Mouse (Mus musculus): ENCODE measurements at regions not wholly inside any gene's neighbourhood (a gene's known extent, or its start where the extent isn't known, plus 50 kb on each side); places are given as distances from the start of the nearest gene placed in this dataset.

DNA sequence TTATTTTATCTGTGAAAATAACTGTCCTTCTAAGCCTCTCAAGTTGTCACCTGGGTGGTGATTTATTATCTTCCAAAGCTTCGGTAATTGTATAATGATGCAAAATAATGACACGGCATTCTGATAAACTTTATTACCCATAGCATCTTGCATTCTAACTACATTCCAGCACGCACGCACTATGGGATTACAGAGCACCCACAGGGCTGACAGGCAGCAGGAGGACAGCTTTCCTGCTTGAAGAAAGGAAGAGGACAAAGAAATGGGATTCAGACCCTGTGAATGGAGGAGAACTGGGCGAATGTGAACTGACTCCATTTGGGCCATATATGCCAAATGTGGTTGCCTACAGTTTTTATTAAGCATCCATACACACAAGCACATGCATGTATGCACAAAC, 193.5 kb upstream of the Klhl29 start:
- ATAC-seq, result no peak
- H3K4me3 ChIP-seq (ENCODE audit: low read depth, low read length), result no peak overlapping the region
- H3K4me1 ChIP-seq (replicated peaks; ENCODE audit: control insufficient read depth, insufficient read depth, low read length), result no peaks in the 10 kb centered on the region
- WGBS, result 79% methylated on average over 5 of the region's 5 CpGs
- no peak overlapping the region for H3K4me2 ChIP-seq (replicated peaks; ENCODE audit: low read depth)
- H3K27ac ChIP-seq (ENCODE audit: low read depth, low read length), result no peak overlapping the region
- H3K36me3 ChIP-seq (ENCODE audit: control insufficient read depth, insufficient read depth), result no peaks in the 10 kb centered on the region
- H3K9ac ChIP-seq (ENCODE audit: low read depth, low read length), result no peak overlapping the region
- H3K27me3 ChIP-seq (replicated peaks; ENCODE audit: control insufficient read depth, insufficient read depth, low read length), result no peaks in the 10 kb centered on the region
- no peaks in the 10 kb centered on the region for H3K9me3 ChIP-seq (ENCODE audit: control insufficient read depth)
- no peak for TF ChIP-seq CTCF (IDR thresholded peaks at IDR 0.05; ENCODE audit: low read depth)

DNA sequence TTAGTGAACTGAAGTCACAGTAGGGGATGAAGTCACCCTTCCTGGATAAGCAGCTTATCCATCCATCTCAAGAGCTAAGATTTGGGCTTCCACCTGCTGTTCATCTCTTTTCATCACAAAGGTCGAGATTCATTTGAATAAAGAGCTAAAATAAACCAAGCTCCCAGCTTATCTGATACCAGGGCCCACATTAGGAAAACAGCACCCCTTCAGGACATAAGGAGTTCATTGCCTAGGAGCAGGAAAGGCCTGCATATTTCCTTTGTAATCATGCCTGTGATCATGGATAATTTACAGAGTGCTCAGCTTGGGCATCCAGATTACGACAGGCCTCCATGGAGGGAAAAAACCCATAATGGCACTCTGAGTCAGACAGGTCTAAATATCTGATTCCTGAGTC, 190.7 kb upstream of the Klhl29 start:
- no peak overlapping the region for H3K27ac ChIP-seq (ENCODE audit: low read depth, low read length)
- no peaks in the 10 kb centered on the region for H3K4me1 ChIP-seq (replicated peaks; ENCODE audit: control insufficient read depth, insufficient read depth, low read length)
- H3K27me3 ChIP-seq (replicated peaks; ENCODE audit: control insufficient read depth, insufficient read depth, low read length), result no peaks in the 10 kb centered on the region
- no peak overlapping the region for H3K4me3 ChIP-seq (ENCODE audit: low read depth, low read length)
- no peak for TF ChIP-seq CTCF (IDR thresholded peaks at IDR 0.05; ENCODE audit: low read depth)
- WGBS, result 20% methylated on average over 2 of the region's 2 CpGs
- H3K36me3 ChIP-seq (ENCODE audit: control insufficient read depth, insufficient read depth), result no peaks in the 10 kb centered on the region; the same call in 1 of the 2 replicates
- H3K9me3 ChIP-seq (ENCODE audit: control insufficient read depth), result no peaks in the 10 kb centered on the region
- H3K9ac ChIP-seq (ENCODE audit: low read depth, low read length), result no peak overlapping the region
- no peak for ATAC-seq
- H3K4me2 ChIP-seq (replicated peaks; ENCODE audit: low read depth), result no peak overlapping the region

DNA sequence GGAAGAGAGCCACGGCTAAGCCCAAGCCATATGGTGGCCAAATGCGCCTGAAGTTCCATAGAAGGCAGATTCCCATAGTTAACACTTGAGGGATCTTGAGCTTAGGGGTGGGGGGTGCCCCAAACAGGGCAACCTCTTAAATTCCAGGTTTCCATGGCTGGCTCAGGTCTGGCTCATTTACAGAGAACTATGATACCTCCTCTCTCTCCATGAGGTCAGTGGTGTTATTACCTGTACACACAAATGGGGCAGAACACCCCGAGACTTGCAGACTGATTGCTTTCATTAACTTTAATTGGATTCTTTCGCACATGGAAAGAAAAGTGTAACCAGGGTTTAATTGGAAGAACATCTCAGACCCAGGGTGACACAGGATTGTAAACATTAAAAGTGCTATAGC, 177.1 kb upstream of the Klhl29 start:
- ATAC-seq, result no peak
- Histone ChIP-seq H3K4me1 (replicated peaks; ENCODE audit: control insufficient read depth, insufficient read depth, low read length) (no peaks in the 10 kb centered on the region), H3K27me3 (replicated peaks; ENCODE audit: control insufficient read depth, insufficient read depth, low read length) (no peaks in the 10 kb centered on the region), H3K4me3 (ENCODE audit: low read depth, low read length) (no peak overlapping the region), H3K27ac (ENCODE audit: low read depth, low read length) (no peak overlapping the region), H3K4me2 (replicated peaks; ENCODE audit: low read depth) (no peak overlapping the region), H3K36me3 (ENCODE audit: control insufficient read depth, insufficient read depth) (no peaks in the 10 kb centered on the region), H3K9me3 (ENCODE audit: control insufficient read depth) (no peaks in the 10 kb centered on the region), H3K9ac (ENCODE audit: low read depth, low read length) (no peak overlapping the region)
- WGBS, result 72% methylated on average over 4 of the region's 4 CpGs
- TF ChIP-seq CTCF (IDR thresholded peaks at IDR 0.05; ENCODE audit: low read depth), result no peak

DNA sequence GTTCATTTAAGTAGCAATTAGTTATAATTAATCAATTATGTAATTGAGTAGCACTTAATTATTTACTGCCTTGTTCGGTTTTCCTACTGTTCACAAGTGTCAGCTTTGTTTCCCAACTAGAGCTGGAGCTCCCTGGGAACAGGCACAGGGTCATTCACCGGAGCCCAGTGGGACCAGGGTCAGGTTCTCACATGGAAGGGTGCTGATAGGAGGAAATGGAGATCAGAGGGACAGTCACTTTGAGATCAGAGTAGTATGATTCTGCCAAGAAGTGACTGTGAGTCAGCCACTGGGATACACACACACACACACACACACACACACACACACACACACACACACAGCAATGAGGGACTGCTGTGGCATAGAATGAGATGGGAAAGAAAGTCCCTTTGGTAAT, 176.4 kb upstream of the Klhl29 start:
- no peaks in the 10 kb centered on the region for H3K27me3 ChIP-seq (replicated peaks; ENCODE audit: control insufficient read depth, insufficient read depth, low read length)
- no peaks in the 10 kb centered on the region for H3K4me1 ChIP-seq (replicated peaks; ENCODE audit: control insufficient read depth, insufficient read depth, low read length)
- no peak overlapping the region for H3K9ac ChIP-seq (ENCODE audit: low read depth, low read length)
- no peak for TF ChIP-seq CTCF (IDR thresholded peaks at IDR 0.05; ENCODE audit: low read depth)
- H3K27ac ChIP-seq (ENCODE audit: low read depth, low read length), result no peak overlapping the region
- WGBS, result 60% methylated on average over 2 of the region's 2 CpGs
- H3K9me3 ChIP-seq (ENCODE audit: control insufficient read depth), result no peaks in the 10 kb centered on the region
- no peak overlapping the region for H3K4me3 ChIP-seq (ENCODE audit: low read depth, low read length)
- H3K36me3 ChIP-seq (ENCODE audit: control insufficient read depth, insufficient read depth), result no peaks in the 10 kb centered on the region
- no peak for ATAC-seq
- H3K4me2 ChIP-seq (replicated peaks; ENCODE audit: low read depth), result no peak overlapping the region

DNA sequence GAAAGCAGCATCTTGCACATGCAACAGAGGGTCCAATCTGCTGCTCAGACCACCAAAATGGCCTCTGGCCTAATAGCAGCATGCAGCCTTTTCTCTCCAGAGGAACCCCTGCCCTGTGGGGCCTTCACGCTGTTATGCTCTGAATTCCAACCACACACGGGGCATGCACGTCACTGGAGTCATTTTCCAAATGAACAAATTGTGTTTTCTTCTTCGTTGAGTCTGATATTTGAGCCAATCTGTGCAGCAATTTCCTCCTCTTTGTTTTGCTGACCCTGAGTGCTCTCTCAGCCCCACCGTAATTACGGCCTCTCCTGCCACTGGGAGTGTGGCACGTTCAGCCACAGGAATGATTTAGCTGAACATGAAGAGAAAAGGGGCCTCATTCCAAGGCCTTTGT, 174.3 kb upstream of the Klhl29 start:
- 68% methylated on average over 7 of the region's 7 CpGs for WGBS
- Histone ChIP-seq H3K9ac (ENCODE audit: low read depth, low read length) (no peak overlapping the region), H3K4me1 (replicated peaks; ENCODE audit: control insufficient read depth, insufficient read depth, low read length) (no peaks in the 10 kb centered on the region), H3K9me3 (ENCODE audit: control insufficient read depth) (no peaks in the 10 kb centered on the region), H3K4me3 (ENCODE audit: low read depth, low read length) (no peak overlapping the region), H3K4me2 (replicated peaks; ENCODE audit: low read depth) (no peak overlapping the region), H3K27ac (ENCODE audit: low read depth, low read length) (no peak overlapping the region), H3K27me3 (replicated peaks; ENCODE audit: control insufficient read depth, insufficient read depth, low read length) (no peaks in the 10 kb centered on the region), H3K36me3 (ENCODE audit: control insufficient read depth, insufficient read depth) (no peaks in the 10 kb centered on the region)
- no peak for ATAC-seq
- no peak for TF ChIP-seq CTCF (IDR thresholded peaks at IDR 0.05; ENCODE audit: low read depth)

DNA sequence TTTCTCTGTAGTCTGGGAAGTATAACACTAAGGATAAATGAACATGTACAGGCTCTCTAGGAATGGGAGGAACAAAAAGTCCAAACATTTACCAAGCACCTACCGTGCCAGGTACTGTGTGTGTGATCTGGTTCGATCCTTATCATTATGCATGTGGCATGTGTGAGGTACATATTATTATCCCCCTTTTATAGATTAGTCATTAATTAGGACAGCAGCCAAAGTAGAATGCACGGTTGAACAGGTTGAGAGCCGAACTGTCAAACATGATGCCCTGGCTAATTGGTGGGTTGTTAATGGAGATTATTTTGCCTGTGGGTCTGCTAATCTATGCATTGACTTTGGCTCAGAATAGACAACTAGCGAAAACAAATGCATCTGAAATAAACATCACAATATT, 172.2 kb upstream of the Klhl29 start:
- Histone ChIP-seq H3K9me3 (ENCODE audit: control insufficient read depth) (no peaks in the 10 kb centered on the region), H3K36me3 (ENCODE audit: control insufficient read depth, insufficient read depth) (no peaks in the 10 kb centered on the region), H3K4me3 (ENCODE audit: low read depth, low read length) (no peak overlapping the region), H3K27ac (ENCODE audit: low read depth, low read length) (no peak overlapping the region), H3K4me2 (replicated peaks; ENCODE audit: low read depth) (no peak overlapping the region), H3K4me1 (replicated peaks; ENCODE audit: control insufficient read depth, insufficient read depth, low read length) (no peaks in the 10 kb centered on the region), H3K27me3 (replicated peaks; ENCODE audit: control insufficient read depth, insufficient read depth, low read length) (no peaks in the 10 kb centered on the region), H3K9ac (ENCODE audit: low read depth, low read length) (no peak overlapping the region)
- TF ChIP-seq CTCF (IDR thresholded peaks at IDR 0.05; ENCODE audit: low read depth), result no peak
- no peak for ATAC-seq
- 76% methylated on average over 5 of the region's 5 CpGs for WGBS

DNA sequence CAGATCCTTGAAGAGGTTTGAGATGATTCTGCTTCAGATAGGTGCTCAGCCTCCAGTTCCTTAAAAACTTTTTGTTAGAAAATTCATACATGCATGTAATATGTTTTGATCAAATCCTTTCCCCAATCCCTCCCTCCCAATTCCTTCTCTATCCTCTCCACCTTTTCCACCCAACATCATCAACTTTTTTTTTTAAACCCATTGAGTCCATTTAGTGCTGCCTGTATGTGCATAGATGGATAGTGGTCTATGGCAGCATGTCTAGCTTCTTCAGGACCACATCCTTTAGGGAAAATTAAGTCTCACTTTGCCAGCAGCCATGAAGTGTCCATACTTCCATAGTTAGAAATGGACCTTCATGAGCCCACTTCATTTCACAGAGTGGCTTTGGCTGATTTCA, 167.2 kb upstream of the Klhl29 start:
- TF ChIP-seq CTCF (IDR thresholded peaks at IDR 0.05; ENCODE audit: low read depth), result no peak
- no peak overlapping the region for H3K27ac ChIP-seq (ENCODE audit: low read depth, low read length)
- H3K4me3 ChIP-seq (ENCODE audit: low read depth, low read length), result no peak overlapping the region
- H3K9ac ChIP-seq (ENCODE audit: low read depth, low read length), result no peak overlapping the region
- H3K4me2 ChIP-seq (replicated peaks; ENCODE audit: low read depth), result no peak overlapping the region
- H3K9me3 ChIP-seq (ENCODE audit: control insufficient read depth), result no peaks in the 10 kb centered on the region
- no peak for ATAC-seq
- H3K4me1 ChIP-seq (replicated peaks; ENCODE audit: control insufficient read depth, insufficient read depth, low read length), result no peaks in the 10 kb centered on the region
- no peaks in the 10 kb centered on the region for H3K36me3 ChIP-seq (ENCODE audit: control insufficient read depth, insufficient read depth)
- H3K27me3 ChIP-seq (replicated peaks; ENCODE audit: control insufficient read depth, insufficient read depth, low read length), result no peaks in the 10 kb centered on the region

Measured in intestine, postnatal 0 days (tissue).